11 mouse cellular contexts compared by ENCODE assay signal in genomic region chr5:151188659-151189058, GRCm38 (mm10). TPM values are rescaled to one million over a fixed set of nuclear protein-coding genes. Genes with fewer than 3 reads are reported as not detected.
DNase-seq lines count a peak whose midpoint lies in the region; ATAC-seq and TF ChIP-seq lines count a peak whose summit lies in the region.
"Had no signal": no experiment of that assay in that cellular context is flagged by ENCODE, and none has a peak within 500 bp of the region (broad histone marks: within the 10 kb centered on the region; RNA-seq: fewer than 3 reads in every experiment).

No protein-coding gene starts in this region.

- no peak for ATAC-seq in lung, embryonic 14.5 days (ENCODE audit: insufficient read depth)
- no peak for ATAC-seq in forebrain, embryonic 13.5 days

- H3K4me3 ChIP-seq in gastrocnemius, adult 2 months: peak overlapping the region; percentile 88
- no peak overlapping the region for H3K4me3 ChIP-seq in kidney, adult 2 months (ENCODE audit: insufficient read depth, low read depth, low read length)
- peak overlapping the region; percentile 55; the same call in 1 of the 2 replicates for H3K4me3 ChIP-seq in lung, embryonic 14.5 days (ENCODE audit: low read depth, low read length)
- H3K4me3 ChIP-seq in forebrain, embryonic 13.5 days: no peak overlapping the region

- peaks cover 4% of the 10 kb centered on the region; the same call in 1 of the 2 replicates for H3K4me1 ChIP-seq in kidney, adult 2 months (ENCODE audit: control insufficient read depth, insufficient read depth, low read length)
- H3K4me1 ChIP-seq in lung, embryonic 14.5 days (ENCODE audit: insufficient read depth): peaks cover 3% of the 10 kb centered on the region; the same call in 1 of the 2 replicates
- peaks cover 8% of the 10 kb centered on the region; the same call in 1 of the 2 replicates for H3K4me1 ChIP-seq in forebrain, embryonic 13.5 days

- H3K27me3 ChIP-seq in kidney, adult 2 months (replicated peaks; ENCODE audit: control insufficient read depth, insufficient read depth, low read length): no peaks in the 10 kb centered on the region
- no peaks in the 10 kb centered on the region for H3K27me3 ChIP-seq in lung, embryonic 14.5 days (ENCODE audit: insufficient read depth, low read length)
- H3K27me3 ChIP-seq in forebrain, embryonic 13.5 days: 0 out of 2 replicates have a peak, but pooled peaks cover 3% of the 10 kb centered on the region

- no peak overlapping the region for H3K9ac ChIP-seq in lung, embryonic 14.5 days
- no peak overlapping the region for H3K9ac ChIP-seq in forebrain, embryonic 13.5 days

- H3K9me3 ChIP-seq in lung, embryonic 14.5 days (ENCODE audit: low read depth, low read length): no peaks in the 10 kb centered on the region
- H3K9me3 ChIP-seq in forebrain, embryonic 13.5 days (replicated peaks): no peaks in the 10 kb centered on the region
- H3K9me3 ChIP-seq: forebrain, embryonic 12.5 days had no signal

- no peaks in the 10 kb centered on the region for H3K36me3 ChIP-seq in kidney, adult 2 months (ENCODE audit: control insufficient read depth, insufficient read depth, low read length)
- H3K36me3 ChIP-seq in lung, embryonic 14.5 days (ENCODE audit: insufficient read depth): no peaks in the 10 kb centered on the region
- H3K36me3 ChIP-seq in forebrain, embryonic 13.5 days (ENCODE audit: poor library complexity, severe bottlenecking): no peaks in the 10 kb centered on the region
- H3K36me3 ChIP-seq: forebrain, embryonic 12.5 days had no signal

- TF ChIP-seq POLR2A in kidney, adult 2 months (IDR thresholded peaks at IDR 0.05; ENCODE audit: low read depth, low read length): no peak

- TF ChIP-seq CTCF in gastrocnemius, adult 2 months (IDR thresholded peaks at IDR 0.05): no peak
- no peak for TF ChIP-seq CTCF in kidney, adult 2 months (conservative IDR thresholded peaks at IDR 0.05; ENCODE audit: insufficient read depth, insufficient read length, low read depth, low read length)
- no peak for TF ChIP-seq CTCF in lung, embryonic 14.5 days (IDR thresholded peaks at IDR 0.05; ENCODE audit: low read depth)

- H3K4me2 ChIP-seq in lung, embryonic 14.5 days: peak overlapping the region; percentile 83
- no peak overlapping the region for H3K4me2 ChIP-seq in forebrain, embryonic 13.5 days

- intact Hi-C loops in gastrocnemius, adult 2 months (cut with DNase I): loop anchor here (5.0 kb wide), 1 partner anchor 46 kb away; no protein-coding TSS in a partner anchor

- DNase-seq in gastrocnemius, adult 2 months: no peak
- DNase-seq in gastrocnemius, adult 18-20 months (ENCODE audit: low spot score): no peak
- DNase-seq in kidney, adult 2 months: peak; percentile 65
- DNase-seq in kidney, adult 11 months: no peak
- DNase-seq in lung, embryonic 14.5 days: no peak
- DNase-seq in lung, postnatal 14 days: no peak
- no peak for DNase-seq in spleen, adult 18-20 months
- DNase-seq: thymus, postnatal 36 days had no signal

- peak overlapping the region; percentile 87 for H3K27ac ChIP-seq in gastrocnemius, adult 2 months
- no peak overlapping the region for H3K27ac ChIP-seq in kidney, adult 2 months (ENCODE audit: insufficient read depth, low read depth, low read length)
- no peak overlapping the region for H3K27ac ChIP-seq in lung, embryonic 14.5 days (ENCODE audit: low read depth)
- no peak overlapping the region for H3K27ac ChIP-seq in forebrain, embryonic 13.5 days
- H3K27ac ChIP-seq: forebrain, embryonic 12.5 days; macrophage had no signal

- WGBS in kidney, adult 2 months: 60% methylated on average over 6 of the region's 6 CpGs
- 73% methylated on average over 6 of the region's 6 CpGs for WGBS in lung, embryonic 14.5 days
- WGBS in forebrain, embryonic 13.5 days: 76% methylated on average over 6 of the region's 6 CpGs

RNA-seq across cellular contexts. Expression of gene Stard13, which starts 45.0 kb away (rescaled TPM):
- 1 to 10 TPM; 6.7 to 7.4 TPM for total RNA-seq in gastrocnemius, adult 2 months (2021)
- 1 to 10 TPM; 4.3 to 8.1 TPM for total RNA-seq in gastrocnemius, adult 18-20 months (2021)
- polyA plus RNA-seq in kidney, adult 2 months (2012; rRNA removed): 7.3 and 9.9 TPM in 2 replicates
- 14.4 and 14.5 TPM in 2 replicates for polyA plus RNA-seq in lung, embryonic 14.5 days (2014; fragmentation: Nextera tagmentation; extraction: Ambion mirVana)
- 2.4 and 4.2 TPM in 2 replicates for polyA plus RNA-seq in forebrain, embryonic 13.5 days (2015; fragmentation: Nextera tagmentation; extraction: Ambion mirVana)

Comparison
In these comparisons a context has a peak if more than half of its experiments do, and no peak if none do; other contexts are left out.
1. H3K4me3 ChIP-seq: peak in gastrocnemius, adult 2 months (single experiment) and lung, embryonic 14.5 days (single experiment); none in kidney, adult 2 months (single experiment) and forebrain, embryonic 13.5 days (single experiment).